Mouse (Mus musculus): ENCODE measurements around the gene Zfp148. TPM values are rescaled to one million over a fixed set of nuclear protein-coding genes. Genes with fewer than 3 reads are reported as not detected.

The Zfp148 gene
- polyA plus RNA-seq, 1 experiment from 2014 or later, result 59.3 TPM

GRCm38 (mm10) chr16:33544346-33544745, 163.7 kb downstream of the Zfp148 start:
- no peaks in the 10 kb centered on the region for H3K36me3 ChIP-seq (ENCODE audit: control insufficient read depth, insufficient read depth, low read length)
- no peak overlapping the region for H3K9ac ChIP-seq (ENCODE audit: low read depth, low read length)
- H3K9me3 ChIP-seq (ENCODE audit: control insufficient read depth, low read length), result 0 out of 2 replicates have a peak, but pooled peaks cover 2% of the 10 kb centered on the region
- no peaks in the 10 kb centered on the region for H3K27me3 ChIP-seq (ENCODE audit: control insufficient read depth, insufficient read depth, low read length)
- no peak overlapping the region for H3K4me2 ChIP-seq (replicated peaks; ENCODE audit: low read depth, low read length)
- WGBS, result 100% methylated on average over 2 of the region's 2 CpGs
- H3K4me3 ChIP-seq (ENCODE audit: low read length), result no peak overlapping the region
- no peak for ATAC-seq (ENCODE audit: low FRiP score, low TSS enrichment)
- no peaks in the 10 kb centered on the region for H3K4me1 ChIP-seq (ENCODE audit: control insufficient read depth, insufficient read depth, low read length)
- no peak overlapping the region for H3K27ac ChIP-seq (ENCODE audit: low read depth, low read length)

GRCm38 (mm10) chr16:33545530-33545929, 164.9 kb downstream of the Zfp148 start:
- Histone ChIP-seq H3K4me3 (ENCODE audit: low read length) (no peak overlapping the region), H3K4me1 (ENCODE audit: control insufficient read depth, insufficient read depth, low read length) (no peaks in the 10 kb centered on the region), H3K27ac (ENCODE audit: low read depth, low read length) (no peak overlapping the region), H3K4me2 (replicated peaks; ENCODE audit: low read depth, low read length) (no peak overlapping the region), H3K36me3 (ENCODE audit: control insufficient read depth, insufficient read depth, low read length) (no peaks in the 10 kb centered on the region), H3K9ac (ENCODE audit: low read depth, low read length) (no peak overlapping the region), H3K27me3 (ENCODE audit: control insufficient read depth, insufficient read depth, low read length) (no peaks in the 10 kb centered on the region), H3K9me3 (ENCODE audit: control insufficient read depth, low read length) (0 out of 2 replicates have a peak, but pooled peaks cover 2% of the 10 kb centered on the region)
- WGBS, result 80% methylated on average over 4 of the region's 4 CpGs
- no peak for ATAC-seq (ENCODE audit: low FRiP score, low TSS enrichment)

GRCm38 (mm10) chr16:33553689-33554342, 173.2 kb downstream of the Zfp148 start:
- 43% methylated on average over 9 of the region's 9 CpGs for WGBS
- H3K27me3 ChIP-seq (ENCODE audit: control insufficient read depth, insufficient read depth, low read length), result no peaks in the 10 kb centered on the region
- no peak overlapping the region for H3K27ac ChIP-seq (ENCODE audit: low read depth, low read length)
- H3K4me3 ChIP-seq (ENCODE audit: low read length), result no peak overlapping the region
- no peaks in the 10 kb centered on the region for H3K4me1 ChIP-seq (ENCODE audit: control insufficient read depth, insufficient read depth, low read length)
- H3K9me3 ChIP-seq (ENCODE audit: control insufficient read depth, low read length), result no peaks in the 10 kb centered on the region
- no peak overlapping the region for H3K9ac ChIP-seq (ENCODE audit: low read depth, low read length)
- peak; percentile 73 for ATAC-seq (ENCODE audit: low FRiP score, low TSS enrichment)
- H3K4me2 ChIP-seq (replicated peaks; ENCODE audit: low read depth, low read length), result no peak overlapping the region
- no peaks in the 10 kb centered on the region for H3K36me3 ChIP-seq (ENCODE audit: control insufficient read depth, insufficient read depth, low read length)

Other genes with a start within 250 kb of the Zfp148 start
- 12.0 and 18.9 TPM in 2 replicates for gene Osbpl11, start 195.8 kb upstream of the Zfp148 start, polyA plus RNA-seq (2014; fragmentation: Nextera tagmentation; extraction: Ambion mirVana)
- gene Snx4, start 129.4 kb upstream of the Zfp148 start, polyA plus RNA-seq (2014; fragmentation: Nextera tagmentation; extraction: Ambion mirVana), result 68.5 and 79.7 TPM in 2 replicates
- 0.74 and 1.2 TPM in 2 replicates for gene Slc12a8, start 136.5 kb downstream of the Zfp148 start, polyA plus RNA-seq (2014; fragmentation: Nextera tagmentation; extraction: Ambion mirVana)